Mouse (Mus musculus): Measurements from ENCODE around the gene Naa10.

Naa10 gene

DNA sequence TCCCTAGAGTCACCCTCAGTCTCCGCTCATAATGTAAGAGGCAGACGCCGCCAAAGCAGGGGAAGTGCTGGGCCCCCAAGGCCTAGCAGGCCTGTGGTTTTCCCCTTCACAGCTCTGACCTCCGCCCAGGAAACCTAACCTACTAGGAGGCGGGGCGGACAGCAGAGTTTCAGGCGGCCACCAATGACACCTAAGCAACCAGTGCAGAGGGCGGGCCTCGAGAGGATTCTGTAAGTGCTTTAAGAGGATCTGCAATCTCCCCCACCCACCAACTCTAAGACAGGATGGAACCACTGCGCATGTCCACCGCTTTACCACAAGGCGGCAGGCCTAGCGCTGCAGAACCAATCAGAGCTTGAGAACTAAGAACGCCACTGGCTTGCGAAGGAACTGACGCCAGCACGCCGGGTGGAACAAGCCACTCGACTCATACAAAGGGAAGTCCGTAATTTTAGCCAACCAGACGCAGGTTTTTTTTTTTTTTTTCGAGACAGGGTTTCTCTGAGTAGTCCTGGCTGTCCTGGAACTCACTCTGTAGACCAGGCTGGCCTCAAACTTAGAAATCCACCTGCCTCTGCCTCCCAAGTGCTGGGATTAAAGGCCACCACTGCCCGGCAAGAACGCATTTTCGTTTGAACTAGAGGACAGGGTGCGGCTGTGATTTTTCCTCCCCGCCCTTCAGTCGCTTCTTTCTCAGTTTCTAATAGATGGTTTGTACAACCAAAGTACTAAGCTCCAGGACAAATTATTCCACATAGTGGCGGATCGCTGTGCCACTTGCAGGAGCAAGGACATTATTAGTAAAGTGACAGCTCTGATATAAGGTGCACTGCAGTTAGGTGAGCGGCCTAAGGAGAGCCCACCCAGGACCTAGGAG is 6.7 kb downstream of the Naa10 start:
- DNase-seq (ENCODE audit: low read depth), result peak; percentile 90

DNA sequence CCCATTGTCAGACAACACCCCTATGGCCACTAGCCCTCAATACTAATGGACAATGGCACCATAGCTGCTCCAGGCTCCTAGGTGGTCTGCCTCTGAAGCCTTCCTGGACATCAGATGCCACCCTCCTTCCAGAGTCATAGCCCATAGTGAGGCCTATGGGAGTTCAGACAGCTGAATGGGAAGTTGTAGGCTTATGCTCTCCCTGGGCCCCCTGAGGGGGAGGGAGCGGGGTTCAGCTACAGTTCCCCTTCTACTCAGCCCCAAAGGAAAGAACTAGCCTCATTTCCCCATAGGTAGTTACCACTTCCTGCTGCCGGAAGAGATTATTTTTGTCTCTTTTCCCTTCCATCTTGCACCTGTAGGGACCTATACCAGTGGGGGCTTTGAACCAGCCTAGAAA is 10.2 kb downstream of the Naa10 start:
- DNase-seq (ENCODE audit: low read depth), result no peak

DNA sequence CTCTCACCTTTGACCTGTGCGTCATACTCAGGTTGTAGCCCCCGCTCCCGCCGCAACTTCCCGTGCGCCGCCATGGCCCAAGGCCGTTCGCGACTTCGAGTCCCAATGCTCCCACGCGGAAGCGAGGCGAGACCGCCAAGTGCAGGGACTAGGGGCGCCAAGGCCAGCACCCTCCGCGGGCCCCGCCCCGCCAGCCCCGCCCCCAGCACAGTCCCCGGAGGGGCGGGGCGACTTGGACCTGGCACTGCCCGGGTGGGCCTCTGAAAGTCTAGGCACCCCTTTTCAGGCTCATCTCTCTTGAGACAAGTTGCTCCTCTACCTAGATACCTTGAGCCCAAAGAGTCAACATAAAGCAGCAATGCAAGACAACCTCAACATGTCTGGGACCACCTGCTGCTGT is 10.6 kb downstream of the Naa10 start:
- no peak for DNase-seq (ENCODE audit: low read depth)

DNA sequence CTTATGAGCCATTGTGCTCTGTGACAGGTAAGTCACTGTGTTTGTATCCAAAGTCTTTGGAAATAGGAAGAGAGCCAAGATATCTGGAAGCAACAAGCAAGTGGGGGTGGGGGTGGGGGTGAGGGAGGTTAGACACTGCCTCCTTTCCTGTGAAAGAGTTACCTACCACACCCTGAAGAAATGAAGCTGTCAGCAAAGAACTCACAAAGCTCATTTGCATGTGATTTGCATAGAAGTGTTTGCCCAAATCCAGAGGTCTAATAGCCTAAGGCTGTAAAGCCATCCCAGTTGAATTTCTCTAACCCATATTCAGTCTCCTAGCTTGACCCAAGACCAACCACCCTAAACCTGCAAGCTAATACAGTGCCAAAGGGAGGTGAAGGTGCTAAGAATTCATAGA is 11.3 kb downstream of the Naa10 start:
- DNase-seq (ENCODE audit: low read depth), result no peak

DNA sequence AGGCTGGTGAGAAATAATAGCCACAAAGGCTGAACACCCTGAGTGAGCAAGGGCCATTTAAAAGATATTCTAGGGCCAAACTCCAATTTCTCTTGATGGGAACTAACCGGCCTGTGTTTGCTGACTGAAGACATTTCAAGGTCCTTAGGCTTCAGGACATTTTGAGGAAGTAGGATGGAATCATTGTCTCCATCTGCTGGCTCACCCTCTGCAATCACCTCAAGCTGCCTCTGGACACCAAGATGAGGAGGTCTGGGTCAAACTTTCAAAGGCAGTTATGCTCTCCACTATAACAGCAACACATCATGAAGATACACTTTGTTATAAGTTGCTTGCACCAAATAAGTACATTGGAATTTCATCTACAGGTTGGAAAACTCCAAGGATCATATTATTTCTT is 11.7 kb downstream of the Naa10 start:
- no peak for DNase-seq (ENCODE audit: low read depth)

DNA sequence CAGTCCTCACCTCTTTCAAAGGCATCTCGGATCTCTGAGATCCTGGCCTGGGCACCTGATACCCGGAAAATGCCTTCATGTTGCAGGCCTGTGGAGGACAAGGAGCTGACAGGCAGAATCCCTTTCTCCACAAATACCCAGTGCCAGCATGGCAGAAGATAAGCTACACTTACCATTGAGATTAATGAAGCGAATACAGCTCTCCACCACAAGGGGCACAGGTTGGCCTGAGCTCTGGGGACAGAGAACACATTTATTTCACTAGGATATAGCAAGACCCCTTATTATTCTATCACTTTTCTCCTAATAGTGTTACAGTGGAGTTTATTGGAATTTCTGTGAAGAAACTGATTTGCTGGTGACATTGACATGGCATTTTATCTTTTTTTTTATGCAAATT is 23.8 kb downstream of the Naa10 start:
- no peak for DNase-seq (ENCODE audit: low read depth)

DNA sequence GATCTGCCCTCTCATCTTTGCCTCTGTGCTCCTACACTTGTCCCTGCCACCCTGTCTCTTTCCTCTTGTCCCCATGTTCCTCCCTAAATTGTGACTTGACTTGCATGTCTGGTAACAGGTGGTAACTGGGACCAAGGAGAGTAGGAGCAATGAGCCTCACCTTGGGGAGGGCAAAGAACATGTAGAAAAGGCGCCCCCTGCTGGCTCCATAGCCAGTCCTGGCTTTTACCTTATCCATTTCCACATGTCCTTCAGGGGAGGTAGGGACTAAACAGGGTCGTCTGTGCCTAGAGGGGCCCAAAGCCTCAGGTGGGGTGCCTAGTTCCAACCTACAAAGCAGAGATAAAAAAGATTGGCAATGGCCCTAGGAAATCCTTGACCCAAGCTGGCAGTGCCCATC is 26.0 kb downstream of the Naa10 start, which contains the start of gene L1cam:
L1cam (minus strand) TSS at position 387 of the 400 bp plus-strand sequence.
- no peak for DNase-seq (ENCODE audit: low read depth)

DNA sequence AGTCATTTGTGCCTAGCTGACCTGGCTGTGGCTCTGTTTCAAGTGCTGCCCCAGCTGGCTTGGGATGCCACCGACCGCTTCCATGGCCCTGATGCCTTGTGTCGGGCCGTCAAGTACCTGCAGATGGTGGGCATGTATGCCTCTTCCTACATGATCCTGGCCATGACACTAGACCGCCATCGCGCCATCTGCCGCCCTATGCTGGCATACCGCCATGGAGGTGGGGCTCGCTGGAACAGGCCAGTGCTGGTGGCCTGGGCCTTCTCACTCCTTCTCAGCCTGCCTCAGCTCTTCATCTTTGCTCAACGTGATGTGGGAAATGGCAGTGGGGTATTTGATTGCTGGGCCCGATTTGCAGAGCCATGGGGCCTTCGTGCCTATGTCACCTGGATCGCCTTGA is 28.9 kb downstream of the Naa10 start:
- DNase-seq (ENCODE audit: low read depth), result no peak

DNA sequence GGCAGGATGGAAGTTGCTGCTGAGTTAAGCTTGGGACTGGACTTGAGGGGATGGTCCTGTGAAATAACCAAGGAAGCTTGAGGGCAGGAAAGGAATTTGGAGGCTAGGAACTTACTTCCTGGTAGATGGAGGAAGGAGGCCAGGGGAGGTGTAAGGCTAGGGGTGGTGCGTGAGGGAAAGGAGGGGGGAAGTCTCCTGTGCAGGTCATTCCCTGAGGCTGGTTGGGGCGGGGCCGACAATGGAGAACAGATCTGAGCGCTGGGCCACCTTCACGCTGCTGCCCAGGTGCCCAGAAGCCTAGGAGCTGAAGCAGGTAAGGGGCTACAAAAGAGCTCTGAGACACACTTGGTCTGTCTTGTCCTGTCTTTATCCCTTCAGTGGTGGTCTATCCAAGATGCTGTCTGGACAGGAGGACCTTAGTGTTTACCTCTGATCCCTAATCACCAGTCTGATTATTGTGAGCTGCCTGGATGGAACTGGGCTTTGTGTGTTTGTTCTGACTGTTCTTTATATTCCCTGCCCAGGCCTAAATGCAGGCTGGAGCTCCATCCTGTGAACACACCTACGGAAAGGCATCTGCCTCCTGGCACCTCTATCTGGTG is 30.1 kb downstream of the Naa10 start, which contains the start of gene Avpr2:
Avpr2 (plus strand) TSS at position 552 of the 602 bp plus-strand sequence.
- no peak for DNase-seq (ENCODE audit: low read depth)

DNA sequence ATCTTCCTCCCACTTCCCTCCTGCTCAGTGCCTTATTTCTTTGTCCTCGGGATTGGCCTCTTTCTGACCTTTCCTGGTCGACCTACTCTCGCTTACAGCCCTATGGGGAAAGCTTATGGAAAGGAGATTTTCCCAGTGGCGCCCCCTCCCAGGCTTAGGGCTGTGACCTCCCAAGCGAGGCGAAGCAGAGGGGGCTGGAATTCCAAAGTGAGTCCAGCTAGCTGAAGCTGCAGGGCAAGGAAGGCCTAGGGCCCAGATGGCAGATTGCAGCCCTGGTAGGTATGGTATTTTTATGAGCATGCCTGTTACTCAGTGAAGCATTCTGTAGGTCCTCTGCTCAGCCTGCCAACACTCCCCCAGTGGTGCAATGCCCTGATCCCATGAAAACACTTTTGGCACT is 40.3 kb downstream of the Naa10 start:
- DNase-seq (ENCODE audit: low read depth), result no peak

DNA sequence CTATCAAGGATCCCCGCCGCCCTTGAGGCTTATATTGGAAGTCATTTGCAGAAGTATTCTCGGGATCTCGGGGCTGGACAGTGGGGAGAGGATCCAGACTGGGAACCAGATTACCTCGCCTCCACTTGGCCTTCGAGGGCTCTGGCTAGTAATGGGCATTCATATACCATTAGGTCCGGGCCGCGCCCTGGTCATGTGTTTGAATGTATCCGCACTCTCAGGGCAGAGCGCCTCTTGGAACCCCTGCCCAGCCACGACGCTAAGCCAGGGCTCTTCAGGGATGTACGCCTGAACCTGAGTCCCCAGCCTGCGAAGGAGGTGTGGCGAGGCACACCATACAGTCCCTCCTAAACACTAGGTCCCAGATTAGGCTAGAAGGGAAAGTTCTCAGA is 40.7 kb downstream of the Naa10 start:
- DNase-seq (ENCODE audit: low read depth), result no peak

DNA sequence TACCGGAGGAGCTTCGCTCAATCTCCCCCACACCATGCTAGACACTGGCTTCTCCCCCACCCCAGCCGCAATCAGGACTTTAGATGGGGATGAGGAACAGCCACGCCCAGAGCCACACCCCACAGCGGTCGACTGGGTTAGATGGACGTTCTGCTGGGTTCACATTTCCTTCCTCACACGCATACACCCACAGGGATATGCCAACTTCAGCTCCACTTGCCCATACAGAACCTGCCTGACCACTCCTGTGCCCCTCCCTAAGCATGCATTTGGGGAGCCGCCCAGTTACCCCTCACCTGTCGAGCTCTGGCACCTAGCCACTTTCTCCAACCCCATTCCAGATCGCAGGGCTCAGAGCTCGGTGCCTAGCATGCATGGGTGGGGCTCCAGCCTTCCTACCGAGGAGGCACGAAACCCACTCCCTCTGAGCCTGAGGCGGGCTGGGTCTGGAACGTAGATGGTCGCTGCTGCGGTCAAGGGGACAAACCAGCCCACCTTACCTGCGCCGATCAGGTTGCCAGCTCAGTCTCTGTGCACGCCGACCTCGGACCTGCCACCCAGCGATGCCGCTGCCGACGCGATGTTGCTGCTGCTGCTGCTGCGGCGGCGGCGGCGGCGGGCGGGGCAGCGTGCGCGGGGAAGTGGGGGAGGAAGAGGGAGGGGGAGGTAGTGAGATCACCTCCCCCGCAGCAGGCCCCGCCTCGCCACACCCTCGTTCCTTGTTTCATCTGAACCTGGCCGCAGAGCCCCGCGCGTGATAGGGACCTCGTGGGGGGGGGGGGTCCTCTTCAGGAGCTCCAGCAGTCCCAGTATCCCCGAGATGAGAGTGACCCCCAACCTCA is 41.3 kb downstream of the Naa10 start:
- DNase-seq (ENCODE audit: low read depth), result no peak

DNA sequence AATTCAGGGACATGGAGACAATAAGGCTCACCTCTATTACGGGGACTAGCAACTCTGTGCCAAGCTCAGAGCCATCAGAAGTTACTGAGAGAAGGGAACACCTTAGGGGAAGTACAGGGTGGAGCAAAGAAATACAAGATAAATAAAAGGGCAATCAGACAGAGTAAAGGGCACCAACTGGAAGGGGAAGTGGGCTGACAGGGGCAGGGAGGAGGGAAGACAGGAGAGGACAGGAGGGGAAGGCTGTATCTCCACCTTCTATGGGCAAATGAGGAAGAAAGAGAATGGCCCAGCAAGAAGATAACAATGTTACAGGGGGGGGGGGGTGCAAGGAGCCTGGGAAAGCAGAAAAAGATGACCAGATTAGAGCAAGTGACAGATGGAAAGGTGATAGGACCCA is 44.7 kb downstream of the Naa10 start:
- DNase-seq (ENCODE audit: low read depth), result no peak

DNA sequence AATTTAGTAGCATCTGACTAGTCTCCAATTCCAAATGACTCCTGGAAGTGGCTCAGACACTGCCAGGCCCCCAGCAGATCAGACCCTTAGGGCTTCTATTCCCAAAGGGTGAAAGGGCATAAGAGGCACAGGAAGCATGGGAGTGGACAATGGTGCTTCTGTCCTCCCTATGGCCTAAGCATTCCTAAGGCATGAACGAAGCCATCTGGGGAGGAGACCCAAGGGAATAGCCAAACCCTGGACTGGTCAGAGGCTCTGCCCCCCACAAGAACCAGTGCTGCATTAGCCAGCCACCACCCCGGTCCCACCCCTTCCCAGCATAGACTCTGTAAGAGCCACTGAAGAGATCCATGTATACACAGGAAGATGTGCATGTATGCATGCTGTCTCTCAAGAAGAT is 45.9 kb downstream of the Naa10 start:
- DNase-seq (ENCODE audit: low read depth), result no peak

DNA sequence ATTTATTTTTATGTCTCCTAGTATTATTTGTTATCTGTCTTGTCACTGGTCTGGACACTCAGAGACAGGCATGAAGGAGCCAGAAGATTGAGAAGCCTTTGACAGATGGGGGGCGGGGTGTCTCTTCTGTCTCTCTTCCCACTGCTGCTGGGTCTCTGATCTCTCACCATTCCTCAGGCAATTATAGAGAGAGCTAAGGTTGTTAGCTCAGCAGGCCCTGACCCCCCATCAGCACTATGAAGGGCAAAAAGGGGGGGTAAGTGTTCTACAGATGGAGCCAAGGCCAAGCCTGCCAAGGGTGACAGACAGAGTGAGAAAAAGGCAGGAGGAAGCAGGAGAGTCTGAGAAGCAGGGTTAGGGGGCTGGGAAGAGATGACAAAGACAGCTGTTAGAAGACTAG is 49.8 kb downstream of the Naa10 start:
- DNase-seq (ENCODE audit: low read depth), result no peak

DNA sequence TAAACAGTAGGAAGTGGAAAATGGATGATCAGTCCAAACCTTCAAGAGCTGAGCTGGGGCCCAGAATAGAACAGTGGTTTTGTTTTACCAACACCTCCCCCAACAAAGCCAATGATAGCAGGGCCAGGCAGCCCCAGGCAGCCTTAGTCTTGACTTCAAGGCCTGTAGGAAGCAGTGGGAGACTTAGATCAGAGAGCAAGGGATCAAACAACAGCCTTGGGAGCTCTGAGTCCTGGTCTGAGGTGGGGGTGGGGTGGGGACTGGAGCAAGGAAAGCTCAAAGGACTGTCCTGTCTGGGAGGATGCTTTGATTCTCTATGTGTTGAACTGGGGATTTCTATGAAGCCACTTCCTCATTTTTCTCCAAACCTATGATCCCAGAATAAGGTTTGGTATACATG is 50.3 kb downstream of the Naa10 start:
- no peak for DNase-seq (ENCODE audit: low read depth)

DNA sequence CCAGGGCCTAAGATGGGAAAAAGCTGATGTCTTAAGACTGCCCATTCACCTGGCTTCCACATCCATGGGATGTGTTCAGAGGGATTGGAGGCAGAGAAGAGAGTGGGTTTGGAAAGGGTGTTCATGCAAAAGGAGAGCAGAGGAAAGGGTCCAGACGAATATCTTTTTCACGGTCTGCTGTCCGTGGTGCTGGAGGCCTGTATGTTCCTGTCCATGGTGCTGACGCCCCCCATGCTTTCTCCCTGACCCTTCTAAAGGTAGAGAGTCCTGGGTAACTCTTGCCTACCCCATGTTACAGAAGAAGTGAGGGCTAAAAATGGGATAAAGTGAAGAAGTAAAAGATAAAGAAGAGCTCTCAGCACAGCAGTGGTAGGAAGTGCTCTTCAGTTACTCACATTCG is 52.4 kb downstream of the Naa10 start:
- DNase-seq (ENCODE audit: low read depth), result no peak

DNA sequence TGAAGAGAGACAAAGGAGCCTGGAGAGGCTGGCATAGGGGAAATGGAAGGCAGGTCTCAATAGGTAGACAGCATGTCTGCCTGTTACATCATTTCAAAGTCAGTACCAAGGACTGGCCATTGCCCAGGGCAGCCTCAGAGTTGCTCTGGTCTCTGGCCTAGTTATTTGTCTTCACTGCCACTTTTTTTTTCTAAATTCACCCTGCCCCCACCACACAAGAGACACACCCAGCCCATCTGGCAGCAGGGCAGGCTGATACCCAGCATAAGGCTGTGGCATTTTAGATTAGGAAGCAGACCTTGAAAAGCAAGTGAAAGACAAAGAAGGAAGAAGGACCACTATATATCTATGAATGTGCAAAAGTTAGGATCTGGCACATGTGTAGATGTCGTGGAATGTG is 53.9 kb downstream of the Naa10 start:
- DNase-seq (ENCODE audit: low read depth), result no peak

DNA sequence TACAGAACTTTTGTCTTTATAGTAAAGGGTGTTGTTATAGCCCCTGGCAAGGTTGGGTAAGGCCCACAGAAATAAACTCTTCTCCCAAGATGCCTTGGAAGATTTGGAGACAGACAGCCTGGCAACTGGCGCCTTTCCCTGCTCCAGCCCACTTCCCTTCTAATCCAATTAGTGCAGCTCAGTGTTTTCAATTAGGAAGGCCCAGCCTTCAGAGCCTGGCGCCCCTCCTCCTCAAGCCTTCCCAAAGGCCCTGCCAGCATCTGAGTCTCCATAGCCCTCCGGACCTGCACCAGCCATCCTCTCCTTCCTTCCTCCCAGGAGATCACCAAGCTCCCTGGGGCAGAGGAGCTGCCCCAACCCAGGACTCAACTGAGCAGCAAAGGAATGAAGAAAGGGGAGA is 54.5 kb downstream of the Naa10 start:
- no peak for DNase-seq (ENCODE audit: low read depth)

Data from fibroblast of lung, adult 2 months (primary cell).